Mouse (Mus musculus) cerebellum, adult 2 months (tissue): ENCODE measurements at regions not wholly inside any gene's neighbourhood (a gene's known extent, or its start where the extent isn't known, plus 50 kb on each side); places are given as distances from the start of the nearest gene placed in this dataset.

Source experiments
- DNase-seq, 2 experiments: peaks; one replicate each; pipeline ENCODE4 v3.0.0; 2021
- H3K27ac ChIP-seq: fragments of 200-500 bp; 2 replicates; pipeline ENCODE4 v1.5.1; 2012; ENCODE audit warnings: low read length, control low read depth, inconsistent platforms; ENCODE audit not compliant: insufficient read depth
- H3K27me3 ChIP-seq: fragments of 200-500 bp; 2 replicates; pipeline ENCODE4 v1.6.1; 2012; ENCODE audit warnings: inconsistent platforms, mild to moderate bottlenecking, low read length, moderate library complexity; ENCODE audit not compliant: control insufficient read depth, insufficient read depth
- H3K4me1 ChIP-seq: fragments of 200-500 bp; 2 replicates; pipeline ENCODE4 v1.6.1; 2011; ENCODE audit warnings: low read length; ENCODE audit not compliant: control insufficient read depth, insufficient read depth
- H3K4me3 ChIP-seq: fragments of 200-500 bp; replicated peaks from 2 replicates; pipeline ENCODE3; 2011; ENCODE audit warnings: mild to moderate bottlenecking, low read depth, low read length, control low read depth; ENCODE audit not compliant: insufficient read depth
- CTCF ChIP-seq: fragments of 200-500 bp; IDR thresholded peaks from 2 replicates; pipeline ENCODE4 v1.5.1; 2011; ENCODE audit warnings: low read depth, mild to moderate bottlenecking, control low read depth, low read length, moderate library complexity, borderline replicate concordance; ENCODE audit not compliant: insufficient read depth
- POLR2A ChIP-seq: fragments of 200-500 bp; IDR thresholded peaks from 2 replicates; pipeline ENCODE4 v1.6.1; 2011; ENCODE audit warnings: low read length, control low read depth, borderline replicate concordance; ENCODE audit not compliant: insufficient read depth
- WGBS: fragments of 180-500 bp; shearing (Covaris S2); methylation state at CpG from one replicate; pipeline ENCODE4 v1.1.7; 2018; 5-methylcytosine and 5-hydroxymethylcytosine counted together

DNA sequence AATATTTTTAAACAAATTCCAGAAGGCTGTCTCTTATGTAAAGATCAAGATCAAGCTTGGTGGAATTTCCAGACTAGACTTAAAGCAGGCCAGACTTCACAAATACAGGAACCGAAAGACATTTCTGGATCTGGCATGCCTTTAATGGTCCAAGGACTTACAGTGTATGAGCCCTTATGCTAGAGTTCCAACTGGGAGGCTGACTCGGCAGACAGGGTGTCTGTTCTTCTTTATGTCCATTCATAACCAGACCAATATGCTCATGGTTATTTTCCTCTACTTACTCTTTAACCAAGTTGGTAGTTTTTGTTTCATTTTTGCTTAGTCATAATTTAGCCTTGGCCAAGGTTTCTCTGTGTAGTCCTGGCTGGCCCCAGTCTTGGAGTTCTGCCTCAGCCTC lies 98.0 kb downstream of the Evx1 start:
- no peak overlapping the region for H3K27ac ChIP-seq
- WGBS: 88% methylated on average over 2 of the region's 2 CpGs
- DNase-seq: no peak
- TF ChIP-seq CTCF: no peak
- no peak for TF ChIP-seq POLR2A
- H3K4me3 ChIP-seq: no peak overlapping the region
- no peaks in the 10 kb centered on the region for H3K27me3 ChIP-seq
- H3K4me1 ChIP-seq: no peaks in the 10 kb centered on the region

DNA sequence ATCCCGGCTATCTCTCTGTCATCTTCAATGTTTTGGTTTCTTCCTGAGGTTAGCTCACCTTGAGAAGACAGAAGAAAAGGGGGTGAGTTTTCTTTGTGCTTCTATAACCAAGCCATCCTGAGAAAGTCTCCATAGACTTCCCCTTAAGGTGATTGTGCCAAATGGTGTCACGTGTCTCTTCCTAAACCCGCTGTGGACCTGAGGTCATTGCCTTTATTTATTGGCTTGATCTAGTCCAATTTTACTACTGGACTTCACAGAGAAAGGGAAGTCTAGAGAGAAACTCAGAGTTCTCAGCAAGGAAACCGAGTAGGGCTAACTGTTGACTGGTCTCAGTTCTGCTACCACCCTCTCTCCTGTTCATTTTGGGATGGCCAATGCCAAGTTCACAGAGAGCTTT lies 100.3 kb downstream of the Evx1 start:
- Histone ChIP-seq H3K4me1 (no peaks in the 10 kb centered on the region), H3K4me3 (no peak overlapping the region), H3K27ac (no peak overlapping the region), H3K27me3 (no peaks in the 10 kb centered on the region)
- TF ChIP-seq POLR2A (no peak), CTCF (no peak)
- no peak for DNase-seq
- WGBS: 95% methylated on average over 4 of the region's 4 CpGs

- H3K4me1 ChIP-seq: no peaks in the 10 kb centered on the region
- DNase-seq: no peak
- H3K27me3 ChIP-seq: no peaks in the 10 kb centered on the region
- WGBS: 91% methylated on average over 14 of the region's 14 CpGs
- no peak overlapping the region for H3K4me3 ChIP-seq
- TF ChIP-seq POLR2A: no peak
- no peak for TF ChIP-seq CTCF
- H3K27ac ChIP-seq: no peak overlapping the region
Measured at GRCm38 (mm10) chr6:52415341-52415946, 102.1 kb downstream of the Evx1 start.

DNA sequence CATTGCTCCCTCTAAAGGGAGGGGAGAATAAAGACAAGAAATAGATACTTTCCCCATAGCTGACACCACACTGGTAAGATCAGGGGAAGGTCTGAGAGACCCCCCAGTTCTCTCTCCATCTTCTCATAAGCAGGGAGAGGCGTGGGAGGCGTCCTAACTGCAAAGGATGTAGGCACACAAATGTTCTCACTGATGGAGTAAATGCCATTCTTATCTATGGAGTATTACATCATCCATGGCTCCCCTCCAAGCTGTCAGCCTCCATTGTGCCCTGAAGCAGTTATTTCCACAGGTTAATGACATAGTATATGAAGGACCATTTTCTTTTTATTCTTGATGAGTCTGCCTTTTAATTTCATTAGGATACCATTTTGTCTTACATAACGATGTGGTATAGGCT lies 103.2 kb downstream of the Evx1 start:
- Histone ChIP-seq H3K27ac (no peak overlapping the region), H3K4me1 (no peaks in the 10 kb centered on the region), H3K4me3 (no peak overlapping the region), H3K27me3 (no peaks in the 10 kb centered on the region)
- TF ChIP-seq POLR2A (no peak), CTCF (no peak)
- no peak for DNase-seq
- WGBS: 84% methylated on average over 3 of the region's 3 CpGs

GRCm38 (mm10) chr6:52417439-52418124 lies 104.3 kb downstream of the Evx1 start:
- H3K27me3 ChIP-seq: no peaks in the 10 kb centered on the region
- H3K4me1 ChIP-seq: no peaks in the 10 kb centered on the region
- TF ChIP-seq CTCF (no peak), POLR2A (no peak)
- 60% methylated on average over 10 of the region's 10 CpGs for whole genome bisulfite sequencing
- no peak for DNase-seq
- H3K4me3 ChIP-seq: no peak overlapping the region
- H3K27ac ChIP-seq: no peak overlapping the region

DNA sequence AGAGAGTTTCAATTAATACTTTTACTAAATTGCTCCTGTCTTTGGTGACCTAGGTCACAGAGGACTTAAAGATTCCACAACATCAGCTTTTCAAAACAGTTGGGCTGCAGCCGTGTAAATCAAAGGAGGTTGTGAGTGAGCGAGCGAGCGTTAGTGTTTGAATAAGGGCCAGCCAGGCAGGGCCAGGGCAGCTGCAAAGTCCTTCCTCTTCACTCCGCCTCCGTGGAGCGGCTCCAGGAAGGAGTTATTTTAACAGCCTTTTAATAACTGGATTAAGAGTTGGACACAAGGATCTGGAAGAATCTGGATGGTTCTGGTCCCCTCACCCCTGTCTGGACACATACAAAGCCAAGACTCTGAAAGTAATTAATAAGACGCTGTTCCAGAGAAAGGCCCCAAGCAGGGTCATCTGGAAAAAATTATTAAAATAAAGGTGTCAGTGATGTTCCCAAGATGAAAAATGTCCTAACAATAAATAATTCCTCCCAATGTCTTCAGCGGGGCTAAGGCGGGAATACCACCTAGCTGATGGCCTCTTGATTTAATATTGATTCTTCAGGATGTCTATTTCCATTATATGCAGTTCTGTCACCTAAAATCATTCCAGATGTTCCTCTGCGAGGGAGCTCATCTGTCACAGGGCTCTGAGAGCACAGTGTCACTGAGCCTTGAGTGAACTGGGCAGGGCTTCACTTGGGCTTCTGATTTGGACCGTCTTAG lies 105.3 kb downstream of the Evx1 start:
- H3K27ac ChIP-seq: no peak overlapping the region
- TF ChIP-seq POLR2A: no peak
- no peak for TF ChIP-seq CTCF
- WGBS: 46% methylated on average over 12 of the region's 12 CpGs

DNA sequence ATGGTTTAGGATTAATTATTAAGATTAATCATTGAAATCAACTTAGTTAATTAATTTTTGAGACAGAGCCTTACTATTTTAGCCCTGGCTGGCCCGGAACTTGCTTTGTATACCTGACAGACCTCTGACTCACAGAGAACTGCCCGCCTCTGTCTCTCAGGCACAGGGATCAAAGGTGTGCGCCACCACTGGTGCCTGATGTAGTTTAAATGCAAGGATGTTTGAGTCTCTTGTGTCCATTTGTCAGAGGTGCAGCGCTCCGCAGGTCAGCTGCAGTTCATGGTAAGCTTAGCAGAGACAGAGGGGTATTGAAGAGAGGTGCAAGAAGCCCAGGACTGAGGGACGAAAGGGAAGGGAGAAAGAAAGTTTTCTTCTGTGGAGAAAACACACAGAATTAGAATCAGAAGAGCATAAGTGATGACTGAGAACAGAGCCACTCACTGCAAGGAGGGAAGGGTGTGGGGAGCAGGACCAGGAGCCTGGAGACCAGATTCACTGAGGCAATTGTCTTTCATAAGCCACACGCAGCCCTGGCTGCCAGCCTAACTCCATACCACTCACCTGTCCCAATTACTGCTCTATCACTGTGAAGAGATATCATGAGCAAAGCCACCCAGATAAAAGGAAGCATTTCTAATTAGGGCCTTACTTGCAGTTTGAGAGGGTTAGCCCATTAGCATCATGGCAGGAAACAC lies 107.1 kb downstream of the Evx1 start:
- DNase-seq: no peak
- Histone ChIP-seq H3K27me3 (no peaks in the 10 kb centered on the region), H3K27ac (no peak overlapping the region), H3K4me3 (no peak overlapping the region), H3K4me1 (no peaks in the 10 kb centered on the region)
- TF ChIP-seq POLR2A (no peak), CTCF (no peak)
- WGBS: 92% methylated on average over 7 of the region's 7 CpGs

More for the DNA sequence above, 105.3 kb downstream of the Evx1 start:
- no peak overlapping the region for H3K4me3 ChIP-seq
- H3K27me3 ChIP-seq: no peaks in the 10 kb centered on the region
- no peak for DNase-seq
- no peaks in the 10 kb centered on the region for H3K4me1 ChIP-seq

- Histone ChIP-seq H3K4me1 (no peaks in the 10 kb centered on the region), H3K27me3 (no peaks in the 10 kb centered on the region), H3K27ac (no peak overlapping the region), H3K4me3 (no peak overlapping the region)
- WGBS: 91% methylated on average over 6 of the region's 6 CpGs
- no peak for TF ChIP-seq POLR2A
- no peak for TF ChIP-seq CTCF
- no peak for DNase-seq
Measured at GRCm38 (mm10) chr6:52421771-52422170, 108.5 kb downstream of the Evx1 start.
